Mouse (Mus musculus): Measurements from ENCODE around the gene Mymx.

DNA sequence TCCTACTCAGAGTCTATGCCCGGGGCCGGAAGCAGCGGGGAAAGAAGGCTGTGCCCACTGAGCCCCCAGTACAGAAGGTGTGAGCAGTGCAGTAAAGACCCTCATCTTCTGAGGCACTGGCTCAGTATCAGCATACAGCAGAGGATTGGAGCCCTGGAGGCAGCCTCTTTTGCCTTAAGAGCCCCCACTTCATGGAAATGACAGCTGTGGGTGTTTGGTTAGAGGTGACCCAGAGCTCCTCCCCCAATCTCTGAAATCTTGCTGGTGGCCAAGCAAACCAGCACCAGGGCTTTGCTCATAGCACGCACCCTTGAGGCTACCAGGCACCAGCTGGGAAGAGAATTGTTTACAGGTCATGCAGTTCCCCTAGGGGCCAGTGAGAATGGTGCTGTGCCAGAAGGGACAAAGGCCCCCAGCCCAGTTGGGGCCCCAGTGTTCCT lies 34.7 kb downstream of the Mymx start:
- TF ChIP-seq TAL1 (conservative IDR thresholded peaks at IDR 0.05; ENCODE audit: low read depth, low read length): no peak
- TF ChIP-seq CTCF (IDR thresholded peaks at IDR 0.05; ENCODE audit: low read depth, low read length): no peak
- no peak for TF ChIP-seq GATA1 (IDR thresholded peaks at IDR 0.05; ENCODE audit: borderline replicate concordance, low read length)
- peak; percentile 78 for TF ChIP-seq POLR2AphosphoS5 (IDR thresholded peaks at IDR 0.05; ENCODE audit: insufficient replicate concordance, low read depth, low read length)

Data from G1E (cell line).